Mouse (Mus musculus) urinary bladder, adult 18-20 months (tissue): ENCODE measurements around the gene P3h1.

Source experiments
- DNase-seq, 2 experiments: peaks; one replicate each; pipeline ENCODE4 v3.0.0; 2022; ENCODE audit warnings: low spot score in 2 of 2, mixed read lengths in 2 of 2

P3h1 gene

GRCm38 (mm10) chr4:119238661-119239060 is 5.9 kb downstream of the P3h1 start:
- no peak for DNase-seq

GRCm38 (mm10) chr4:119239181-119239682 is 6.5 kb downstream of the P3h1 start:
- no peak for DNase-seq

- DNase-seq, result no peak
Measured at GRCm38 (mm10) chr4:119241664-119242063, 8.9 kb downstream of the P3h1 start.

DNA sequence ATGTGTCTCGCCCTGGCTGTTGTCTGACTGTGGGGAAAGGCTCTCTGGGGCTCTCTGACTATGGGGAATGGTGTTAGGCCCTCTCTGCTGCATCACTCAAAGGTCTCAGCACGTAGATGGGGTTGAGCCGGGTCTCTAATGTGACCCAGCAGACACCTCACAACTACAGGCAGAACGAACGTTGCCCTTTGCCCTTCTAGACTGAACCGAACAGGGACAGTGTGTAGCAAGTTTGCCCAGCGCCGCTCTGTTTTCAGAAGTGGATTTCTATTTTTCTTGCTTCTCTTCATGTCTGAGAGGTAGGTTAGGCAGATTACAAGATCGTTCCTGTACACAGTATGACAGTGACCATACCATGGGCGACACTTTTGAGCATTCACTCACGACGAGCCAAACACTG is 9.9 kb downstream of the P3h1 start:
- DNase-seq, result no peak

GRCm38 (mm10) chr4:119244468-119245240 is 11.9 kb downstream of the P3h1 start:
- no peak for DNase-seq

GRCm38 (mm10) chr4:119245556-119245955 is 12.8 kb downstream of the P3h1 start:
- peak in 1 of 2 experiments; percentile 30 for DNase-seq

DNA sequence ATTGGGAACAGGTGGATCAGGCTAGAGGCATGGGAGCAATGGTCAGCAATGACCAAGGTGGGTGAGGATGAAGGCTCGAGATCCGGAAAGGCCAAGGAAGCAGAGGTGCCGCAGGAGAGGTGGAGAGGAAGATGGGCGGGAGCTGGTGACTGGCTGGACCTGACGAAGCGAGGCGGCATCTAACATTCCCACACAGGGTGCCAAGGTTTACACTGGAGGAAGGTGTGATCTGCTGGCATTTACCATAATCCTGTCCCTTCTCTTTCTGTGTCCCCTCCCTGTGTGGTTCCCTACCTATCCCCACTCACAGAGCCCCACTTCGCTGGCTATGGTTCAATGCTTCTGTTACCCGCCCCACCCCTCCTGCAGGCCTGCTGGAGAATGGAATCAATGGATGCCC is 13.2 kb downstream of the P3h1 start:
- no peak for DNase-seq

DNA sequence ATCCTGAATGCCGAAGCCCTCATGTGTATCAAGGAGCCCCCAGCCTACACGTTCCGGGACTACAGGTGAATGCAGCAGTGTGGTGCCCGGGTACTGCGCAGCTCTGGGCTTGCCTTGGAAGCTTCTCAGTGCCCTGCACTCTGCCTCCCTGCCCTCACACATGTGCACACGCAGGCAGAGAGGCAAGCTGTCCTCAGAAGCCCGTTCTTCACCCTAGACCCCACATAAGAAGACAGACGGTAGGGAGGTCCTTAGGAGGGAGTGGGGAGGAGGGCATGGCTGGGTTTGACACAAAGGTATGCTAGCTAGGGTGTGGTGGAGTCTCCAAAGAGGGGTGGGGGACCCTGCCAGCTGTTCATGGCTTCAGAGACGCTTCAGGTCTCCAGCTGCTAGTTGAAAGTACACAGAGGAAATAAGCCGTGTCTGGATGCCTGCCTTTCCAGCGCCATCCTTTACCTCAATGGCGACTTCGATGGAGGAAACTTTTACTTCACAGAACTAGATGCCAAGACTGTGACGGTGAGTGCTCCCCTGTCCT is 14.0 kb downstream of the P3h1 start:
- DNase-seq, result no peak

GRCm38 (mm10) chr4:119247462-119248235 is 14.9 kb downstream of the P3h1 start:
- DNase-seq, result peak; percentile 60 to 79

GRCm38 (mm10) chr4:119248407-119248965 is 15.8 kb downstream of the P3h1 start:
- no peak for DNase-seq

DNA sequence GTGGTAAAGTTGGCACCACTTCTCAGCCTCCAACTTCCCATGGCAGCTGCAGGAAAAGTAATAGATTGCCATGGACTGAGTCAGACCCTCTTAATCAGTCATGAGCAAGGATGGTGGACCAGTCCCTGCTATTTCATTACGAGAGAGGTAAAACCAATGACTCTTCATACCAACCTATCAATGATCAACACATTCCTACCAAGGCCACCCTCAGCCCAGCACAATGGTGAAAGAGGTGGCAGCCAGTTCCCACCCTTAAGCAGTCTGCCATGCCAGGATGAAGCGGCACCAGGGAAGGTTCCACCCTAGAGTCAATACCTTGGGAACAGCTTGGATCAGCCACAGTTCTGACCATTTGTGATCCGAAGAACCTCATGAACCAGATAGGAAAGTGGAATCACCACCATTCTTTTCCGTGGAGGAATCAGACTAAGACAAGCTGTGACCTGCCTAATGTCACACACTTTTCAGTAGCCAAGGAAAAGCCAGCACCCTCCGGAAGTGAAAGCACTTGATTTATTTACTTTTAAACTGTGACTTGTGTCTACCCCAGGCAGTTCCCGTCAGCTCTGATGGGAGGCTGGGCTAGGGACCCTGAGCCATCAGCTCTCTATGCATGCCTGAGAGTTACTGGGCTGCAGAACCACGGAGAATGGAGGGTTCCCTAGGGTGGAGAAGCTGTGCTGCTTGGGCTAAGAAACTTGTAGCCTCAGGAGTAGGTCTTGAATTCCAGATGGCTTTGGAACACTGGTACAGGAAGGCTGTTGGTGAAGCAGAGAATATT is 19.5 kb downstream of the P3h1 start:
- DNase-seq, result no peak

DNA sequence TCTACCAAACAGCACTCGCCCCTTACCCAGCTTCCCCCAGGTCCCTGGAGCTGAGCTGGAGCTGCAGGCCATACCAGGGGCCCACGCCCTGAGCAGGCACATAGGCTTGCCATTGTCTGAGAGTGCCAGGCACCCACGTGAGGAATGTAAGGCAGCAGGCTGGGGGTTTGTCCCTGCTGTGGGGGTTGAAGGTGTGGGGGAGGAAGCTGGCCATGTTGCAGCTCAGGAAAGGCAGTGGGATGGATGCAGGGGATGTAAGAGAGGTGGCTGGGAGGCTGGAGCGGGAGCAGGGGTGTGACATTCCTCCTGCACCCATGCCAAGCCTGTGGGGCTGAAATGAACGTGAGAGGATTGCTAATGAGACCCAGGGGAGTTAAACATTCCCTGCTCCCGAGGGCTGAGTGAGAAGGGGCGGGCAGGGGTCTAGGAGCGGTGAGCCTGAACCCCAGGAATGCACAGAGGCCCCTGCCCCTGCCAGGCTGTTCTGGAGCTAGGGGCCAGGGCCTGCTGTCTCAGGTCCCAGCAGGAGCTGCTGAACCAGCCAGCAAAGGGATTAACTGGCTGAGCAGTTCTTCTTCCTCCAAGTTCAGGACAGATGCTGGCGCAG is 21.4 kb downstream of the P3h1 start:
- no peak for DNase-seq

GRCm38 (mm10) chr4:119255351-119255750 is 22.6 kb downstream of the P3h1 start, which contains the start of gene Cldn19:
Gene Cldn19, plus strand, starts transcription at chr4:119255414.
- DNase-seq, result no peak

- no peak for DNase-seq
Measured at GRCm38 (mm10) chr4:119257083-119257482, 24.4 kb downstream of the P3h1 start.

DNA sequence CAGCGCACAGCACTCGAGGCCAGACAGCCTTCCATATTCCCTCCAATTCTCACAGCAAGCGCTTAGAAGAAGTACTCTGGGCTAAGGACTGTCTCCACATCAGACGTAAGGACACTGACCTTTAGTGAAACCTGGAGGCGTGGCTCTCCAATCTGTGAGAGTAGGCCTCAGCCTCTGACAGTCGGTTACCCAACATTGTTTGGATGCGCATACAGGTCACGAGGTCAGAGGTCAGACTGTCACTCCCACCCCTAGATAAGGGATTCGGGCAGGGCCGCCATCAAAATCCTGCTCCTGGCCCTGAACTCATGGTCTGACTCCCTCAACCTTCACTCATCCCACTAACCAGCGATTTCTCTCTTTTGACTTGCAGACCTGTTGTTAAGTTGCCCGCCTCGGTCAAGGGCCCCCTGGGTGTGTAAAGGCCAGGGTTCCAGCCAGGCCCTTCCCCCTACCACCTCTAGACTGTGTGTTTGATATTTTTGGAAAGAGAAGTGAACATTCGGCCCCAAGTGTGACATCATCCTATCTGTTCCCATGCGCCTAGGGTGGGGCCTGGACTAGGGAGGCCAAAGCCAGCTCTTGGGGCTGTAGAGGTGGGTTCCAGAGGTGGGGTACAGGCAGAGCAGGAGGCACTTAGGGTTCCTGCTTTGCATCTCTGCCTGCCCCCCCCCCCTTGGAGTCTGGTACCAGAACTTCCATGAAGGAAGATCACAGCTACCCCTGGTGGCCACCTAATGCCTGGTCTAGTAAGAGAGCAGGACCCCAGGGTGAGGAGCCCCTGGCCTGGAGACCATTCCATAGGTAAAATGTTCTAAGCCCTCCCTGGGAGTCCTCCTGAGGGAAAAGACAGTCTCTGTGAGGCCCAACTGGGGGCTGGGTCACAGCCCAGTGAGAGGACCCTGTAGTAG is 26.9 kb downstream of the P3h1 start:
- DNase-seq, result no peak

DNA sequence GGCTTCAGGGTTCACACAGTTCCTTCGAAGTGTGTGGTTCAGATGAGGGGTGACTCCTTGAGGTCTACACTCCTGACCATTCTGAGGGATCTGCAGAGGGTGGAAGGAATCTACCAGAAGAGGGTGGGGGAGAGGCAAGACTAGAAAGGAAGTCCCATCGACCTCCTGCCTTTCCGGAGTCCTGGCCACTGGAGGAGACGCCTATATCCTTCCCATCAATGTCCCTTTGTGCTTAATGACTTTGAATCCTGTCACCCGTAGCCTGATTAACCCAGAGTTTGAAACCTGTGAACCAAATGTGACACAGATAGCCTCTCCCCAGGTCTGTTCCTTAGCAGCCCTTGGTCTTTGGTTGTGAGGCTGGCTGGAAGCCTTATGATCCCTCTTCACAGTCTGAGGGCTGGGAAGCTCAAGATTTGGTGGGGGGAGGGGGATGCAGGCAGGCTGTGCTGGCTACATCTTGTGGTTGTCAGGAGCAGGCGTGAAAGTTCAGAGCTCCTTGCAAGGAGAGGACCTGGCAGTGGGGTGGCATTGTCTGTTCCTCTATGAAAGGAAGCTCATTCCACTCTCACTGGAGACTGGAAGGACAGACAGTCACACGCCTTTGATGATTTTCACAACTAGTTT is 28.5 kb downstream of the P3h1 start:
- DNase-seq, result no peak

- no peak for DNase-seq
Measured at GRCm38 (mm10) chr4:119262483-119262882, 29.8 kb downstream of the P3h1 start.

DNA sequence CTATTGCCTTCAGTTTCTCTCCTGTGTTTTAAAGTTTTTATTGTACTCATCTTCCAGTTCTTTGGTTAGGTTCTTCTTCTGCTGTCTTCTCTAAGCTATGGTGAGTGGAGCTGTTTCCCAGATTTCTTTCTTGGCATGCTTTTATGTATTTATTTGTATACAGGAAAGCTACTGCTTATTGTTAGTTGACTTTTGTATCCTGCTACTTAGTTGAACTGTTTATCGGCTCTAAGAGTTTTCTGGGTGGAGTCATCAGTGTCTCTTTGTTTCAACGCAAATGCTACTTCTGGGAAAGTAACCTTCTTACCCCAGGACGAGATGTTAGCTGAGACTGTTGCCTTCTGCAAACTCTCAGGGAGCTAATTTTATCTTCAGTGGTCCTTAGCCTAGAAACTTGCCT is 30.7 kb downstream of the P3h1 start:
- no peak for DNase-seq

DNA sequence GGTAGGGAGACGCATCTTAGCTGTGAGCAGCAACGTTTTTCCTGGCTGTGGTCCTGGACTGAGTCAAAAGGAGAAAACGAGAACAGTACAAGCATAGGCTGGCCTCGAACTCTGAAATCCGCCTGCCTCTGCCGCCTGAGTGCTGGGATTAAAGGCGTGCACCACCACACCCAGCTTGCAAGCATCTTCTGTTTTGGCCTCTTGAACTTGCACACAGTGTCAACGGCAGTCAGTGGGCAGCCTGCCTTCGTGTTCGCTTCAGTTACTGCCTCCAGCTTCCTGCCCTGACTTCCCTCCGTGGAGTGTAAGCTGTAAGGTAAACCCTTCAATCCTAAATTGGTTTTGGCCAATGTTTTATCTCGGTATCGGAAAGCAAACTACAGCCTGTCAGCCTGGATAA is 33.9 kb downstream of the P3h1 start:
- DNase-seq, result no peak
